Mouse (Mus musculus) neural tube, embryonic 14.5 days (tissue): ENCODE measurements around the gene Bcas3. TPM values are rescaled to one million over a fixed set of nuclear protein-coding genes. Genes with fewer than 3 reads are reported as not detected.

Experiments used
- ATAC-seq: fragments of 200-750 bp; cut with Nextera tagmentation; 2 replicates; pipeline ENCODE4 v1.8.0; 2017; ENCODE audit warnings: low read depth, mild to moderate bottlenecking, moderate TSS enrichment, moderate library complexity
- H3K27ac ChIP-seq: fragments of 300-500 bp; sonication (generic); 2 replicates; pipeline ENCODE4 v1.5.1; 2014; ENCODE audit warnings: low read depth, mild to moderate bottlenecking, control low read depth, low read length, moderate library complexity, mixed read lengths
- H3K27me3 ChIP-seq: fragments of 300-500 bp; sonication (generic); 2 replicates; pipeline ENCODE4 v1.6.1; 2014; ENCODE audit warnings: low read length; ENCODE audit not compliant: control insufficient read depth, insufficient read depth
- H3K36me3 ChIP-seq: fragments of 300-500 bp; sonication (generic); 2 replicates; pipeline ENCODE4 v1.6.1; 2014; ENCODE audit warnings: low read length, mixed read lengths; ENCODE audit not compliant: control insufficient read depth, insufficient read depth
- H3K4me1 ChIP-seq: fragments of 300-500 bp; sonication (generic); 2 replicates; pipeline ENCODE4 v1.6.1; 2014; ENCODE audit warnings: low read length; ENCODE audit not compliant: control insufficient read depth, insufficient read depth
- H3K4me2 ChIP-seq: fragments of 300-500 bp; sonication (generic); 2 replicates; pipeline ENCODE4 v1.6.1; 2014; ENCODE audit warnings: mild to moderate bottlenecking, low read depth, low read length, control low read depth
- H3K4me3 ChIP-seq: fragments of 300-500 bp; sonication (generic); 2 replicates; pipeline ENCODE4 v1.5.1; 2014; ENCODE audit warnings: low read depth, low read length, control low read depth, mixed read lengths
- H3K9ac ChIP-seq: fragments of 300-500 bp; sonication (generic); replicated peaks from 2 replicates; pipeline ENCODE4 v1.6.1; 2014; ENCODE audit warnings: low read depth, mild to moderate bottlenecking, control low read depth, low read length, mixed read lengths
- H3K9me3 ChIP-seq: fragments of 300-500 bp; sonication (generic); 2 replicates; pipeline ENCODE4 v1.6.1; 2016; ENCODE audit warnings: low read length; ENCODE audit not compliant: control insufficient read depth
- WGBS: fragments of 180-500 bp; shearing (Covaris S2); extraction: QIAGEN DNeasy Blood & Tissue Kit; methylation state at CpG from one replicate; pipeline ENCODE4 v1.1.7; 2014; 5-methylcytosine and 5-hydroxymethylcytosine counted together
- polyA plus RNA-seq: library from polyadenylated mRNA; unstranded; fragments of >200 nt; fragmentation: Nextera tagmentation; extraction: Ambion mirVana; gene quantifications from 2 replicates; pipeline ENCODE4 v1.2.1, GENCODE M21; 2014

Gene Bcas3
- polyA plus RNA-seq, 1 experiment from 2014 or later = 30.9 TPM

GRCm38 (mm10) chr11:85754631-85755502 lies 401.9 kb downstream of the Bcas3 start:
- no peak for ATAC-seq
- H3K27ac ChIP-seq = no peak overlapping the region
- H3K9ac ChIP-seq = no peak overlapping the region
- no peaks in the 10 kb centered on the region for H3K36me3 ChIP-seq
- no peak overlapping the region for H3K4me3 ChIP-seq
- no peaks in the 10 kb centered on the region for H3K9me3 ChIP-seq
- H3K4me2 ChIP-seq = no peak overlapping the region
- H3K4me1 ChIP-seq = peaks cover 8% of the 10 kb centered on the region
- 30% methylated on average over 13 of the region's 13 CpGs for WGBS
- no peaks in the 10 kb centered on the region for H3K27me3 ChIP-seq

- H3K36me3 ChIP-seq = no peaks in the 10 kb centered on the region
- 82% methylated on average over 2 of the region's 2 CpGs for whole genome bisulfite sequencing
- peaks cover 14% of the 10 kb centered on the region for H3K4me1 ChIP-seq
- H3K9me3 ChIP-seq = no peaks in the 10 kb centered on the region
- no peak for ATAC-seq
- no peak overlapping the region for H3K4me2 ChIP-seq
- H3K27me3 ChIP-seq = no peaks in the 10 kb centered on the region
- H3K9ac ChIP-seq = no peak overlapping the region
- no peak overlapping the region for H3K4me3 ChIP-seq
- no peak overlapping the region for H3K27ac ChIP-seq
Measured at GRCm38 (mm10) chr11:85755503-85756044, 402.6 kb downstream of the Bcas3 start.

- H3K4me1 ChIP-seq = peaks cover 21% of the 10 kb centered on the region
- no peaks in the 10 kb centered on the region for H3K36me3 ChIP-seq
- H3K9me3 ChIP-seq = no peaks in the 10 kb centered on the region
- no peak overlapping the region for H3K4me3 ChIP-seq
- 80% methylated on average over 9 of the region's 9 CpGs for WGBS
- ATAC-seq = no peak
- H3K27ac ChIP-seq = no peak overlapping the region
- no peak overlapping the region for H3K9ac ChIP-seq
- H3K4me2 ChIP-seq = no peak overlapping the region
- H3K27me3 ChIP-seq = 0 out of 2 replicates have a peak, but pooled peaks cover 1% of the 10 kb centered on the region
Measured at GRCm38 (mm10) chr11:85758891-85759290, 405.9 kb downstream of the Bcas3 start.

GRCm38 (mm10) chr11:85759634-85760439 lies 406.9 kb downstream of the Bcas3 start:
- Histone ChIP-seq H3K4me3 (no peak overlapping the region), H3K4me1 (peaks cover 18% of the 10 kb centered on the region), H3K9ac (no peak overlapping the region), H3K9me3 (no peaks in the 10 kb centered on the region), H3K27ac (no peak overlapping the region; the same call in 1 of the 2 replicates), H3K4me2 (no peak overlapping the region), H3K36me3 (no peaks in the 10 kb centered on the region), H3K27me3 (0 out of 2 replicates have a peak, but pooled peaks cover 3% of the 10 kb centered on the region)
- ATAC-seq = no peak
- 48% methylated on average over 14 of the region's 14 CpGs for WGBS

- Histone ChIP-seq H3K4me3 (no peak overlapping the region), H3K4me2 (no peak overlapping the region), H3K27ac (no peak overlapping the region; the same call in 1 of the 2 replicates), H3K36me3 (no peaks in the 10 kb centered on the region), H3K4me1 (peaks cover 14% of the 10 kb centered on the region), H3K9ac (no peak overlapping the region), H3K9me3 (no peaks in the 10 kb centered on the region), H3K27me3 (0 out of 2 replicates have a peak, but pooled peaks cover 3% of the 10 kb centered on the region)
- 34% methylated on average over 6 of the region's 6 CpGs for WGBS
- peak; percentile 49 for ATAC-seq
Measured at GRCm38 (mm10) chr11:85760486-85761141, 407.6 kb downstream of the Bcas3 start.

- Histone ChIP-seq H3K36me3 (no peaks in the 10 kb centered on the region), H3K9ac (no peak overlapping the region), H3K4me3 (no peak overlapping the region), H3K4me1 (peaks cover 17% of the 10 kb centered on the region), H3K4me2 (no peak overlapping the region), H3K27me3 (0 out of 2 replicates have a peak, but pooled peaks cover 3% of the 10 kb centered on the region), H3K9me3 (no peaks in the 10 kb centered on the region), H3K27ac (no peak overlapping the region)
- WGBS = 79% methylated on average over 3 of the region's 3 CpGs
- ATAC-seq = no peak
Measured at GRCm38 (mm10) chr11:85761170-85761569, 408.2 kb downstream of the Bcas3 start.

GRCm38 (mm10) chr11:85763655-85764054 lies 410.7 kb downstream of the Bcas3 start:
- ATAC-seq = no peak
- Histone ChIP-seq H3K4me3 (no peak overlapping the region), H3K9me3 (no peaks in the 10 kb centered on the region), H3K9ac (no peak overlapping the region), H3K36me3 (no peaks in the 10 kb centered on the region), H3K27me3 (peaks cover 4% of the 10 kb centered on the region; the same call in 1 of the 2 replicates), H3K27ac (no peak overlapping the region), H3K4me1 (peaks cover 17% of the 10 kb centered on the region), H3K4me2 (no peak overlapping the region)
- WGBS = 78% methylated on average over 3 of the region's 3 CpGs

- Histone ChIP-seq H3K4me2 (no peak overlapping the region), H3K27ac (no peak overlapping the region), H3K27me3 (peaks cover 5% of the 10 kb centered on the region), H3K4me3 (no peak overlapping the region), H3K36me3 (no peaks in the 10 kb centered on the region), H3K4me1 (peaks cover 3% of the 10 kb centered on the region), H3K9ac (no peak overlapping the region), H3K9me3 (no peaks in the 10 kb centered on the region)
- ATAC-seq = no peak; the same call in 1 of the 2 replicates
- WGBS = 21% methylated on average over 7 of the region's 7 CpGs
Measured at GRCm38 (mm10) chr11:85766106-85766723, 413.2 kb downstream of the Bcas3 start.
